Mouse (Mus musculus) skeletal muscle tissue, adult 2 months (tissue): Measurements from ENCODE around the gene Stoml1.

ENCODE experiments used
- DNase-seq: peaks from one replicate; pipeline ENCODE4 v3.0.0-alpha.2; 2012; ENCODE audit warnings: low read depth, low spot score

The Stoml1 gene

GRCm38 (mm10) chr9:58253033-58253804, at the start of gene Stoml1:
Gene Stoml1 (plus strand): TSS chr9:58253164.
- peak; percentile 93 for DNase-seq

DNA sequence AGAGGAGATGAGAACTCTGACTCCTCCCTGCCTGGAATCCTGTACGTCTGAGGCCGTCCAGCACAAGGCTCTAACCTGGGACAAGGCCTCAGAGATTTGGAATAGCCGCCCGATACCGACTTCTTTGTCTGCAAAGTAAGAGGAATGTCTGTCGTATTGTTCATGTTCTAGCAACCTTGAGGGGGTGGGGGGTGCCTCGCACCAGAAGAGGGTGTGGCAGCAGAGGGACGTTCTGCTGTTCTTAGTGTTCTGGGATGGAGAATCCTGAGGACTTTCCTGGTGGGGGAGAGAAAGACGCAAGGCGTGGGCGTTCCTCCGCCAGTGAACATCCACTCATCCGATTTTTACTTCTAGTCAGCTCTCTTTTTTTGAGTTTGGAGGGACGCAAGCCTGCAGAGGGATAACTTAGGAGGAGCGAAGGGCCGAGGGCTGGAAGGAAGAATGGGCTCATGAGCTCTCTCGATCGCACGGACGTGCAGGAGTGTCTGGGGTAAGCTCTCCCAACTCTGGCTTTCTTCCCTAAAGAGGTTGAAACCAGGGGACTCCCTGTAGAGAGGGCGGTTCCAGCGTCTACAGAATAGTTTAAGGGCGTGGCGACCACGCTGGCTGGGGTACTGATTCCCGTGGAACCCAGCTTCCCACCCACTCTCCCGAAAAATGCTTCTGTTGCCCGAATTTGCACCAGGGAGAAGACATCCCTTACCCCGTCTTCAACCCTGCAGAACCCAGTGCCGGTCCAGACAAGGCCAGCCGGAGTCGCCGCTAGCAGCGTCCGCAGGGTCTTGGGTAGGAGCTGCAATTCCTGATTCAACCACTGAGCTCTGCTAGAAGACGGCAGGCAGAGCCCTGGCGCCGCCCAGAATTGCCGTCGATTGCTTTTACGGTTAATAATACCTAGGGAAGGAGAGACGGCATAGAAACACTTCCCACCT, 49.2 kb upstream of the Stoml1 start, which contains the start of the genes Islr and Islr2:
Gene Islr, minus strand, starts transcription at position 791 of the 932 bp plus-strand sequence.
Gene Islr2, minus strand, starts transcription at position 804 of the 932 bp plus-strand sequence.
- no peak for DNase-seq

DNA sequence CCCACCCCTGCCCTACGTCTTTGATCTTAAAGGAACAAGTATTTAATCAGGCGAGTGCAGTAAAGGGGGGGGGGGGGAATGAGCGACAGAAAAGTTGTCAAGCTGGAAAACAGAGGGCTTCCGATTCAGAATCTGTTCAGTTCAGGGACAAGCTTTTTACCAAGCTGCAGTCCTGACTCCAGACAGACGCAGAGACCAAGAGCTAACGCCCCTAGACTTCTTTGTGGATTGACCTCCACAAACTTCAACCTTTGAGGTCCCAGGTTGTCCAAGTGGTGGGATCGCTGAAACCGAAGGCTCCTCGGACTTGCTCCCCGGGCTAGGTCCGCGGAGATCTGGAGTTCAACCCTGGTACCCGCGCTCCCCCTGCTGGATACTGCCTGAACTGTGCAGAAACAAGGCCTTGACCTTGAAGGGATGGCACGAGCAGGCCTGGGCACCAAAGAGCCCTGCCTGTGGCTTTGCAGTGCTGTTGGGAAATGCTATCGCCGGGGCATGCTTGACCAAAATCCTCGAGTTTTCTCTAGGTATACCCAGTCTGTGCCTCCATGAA, 48.4 kb upstream of the Stoml1 start:
- peak; percentile 82 for DNase-seq

DNA sequence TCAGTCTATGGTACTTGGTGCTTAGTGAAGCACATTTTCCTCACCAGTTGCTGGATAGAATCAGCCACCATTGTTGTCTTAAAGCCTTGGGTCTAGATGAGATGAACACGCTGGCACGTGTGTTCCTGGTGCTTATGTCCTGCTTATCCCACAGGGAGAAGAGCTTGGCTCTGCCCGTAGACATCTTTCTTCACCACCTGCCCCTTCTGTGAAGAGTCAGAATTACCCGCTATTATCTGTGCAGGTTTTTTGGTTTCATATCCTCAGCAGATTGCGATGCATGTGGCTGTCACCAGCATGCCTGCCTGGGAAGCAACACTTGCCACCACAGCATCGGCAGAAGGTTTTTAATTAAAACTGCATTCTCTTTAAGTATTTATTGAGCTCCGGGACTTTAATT, 47.0 kb upstream of the Stoml1 start:
- DNase-seq: no peak

- DNase-seq: no peak
These were observed 43.3 kb upstream of the Stoml1 start for GRCm38 (mm10) chr9:58209462-58210303.

DNA sequence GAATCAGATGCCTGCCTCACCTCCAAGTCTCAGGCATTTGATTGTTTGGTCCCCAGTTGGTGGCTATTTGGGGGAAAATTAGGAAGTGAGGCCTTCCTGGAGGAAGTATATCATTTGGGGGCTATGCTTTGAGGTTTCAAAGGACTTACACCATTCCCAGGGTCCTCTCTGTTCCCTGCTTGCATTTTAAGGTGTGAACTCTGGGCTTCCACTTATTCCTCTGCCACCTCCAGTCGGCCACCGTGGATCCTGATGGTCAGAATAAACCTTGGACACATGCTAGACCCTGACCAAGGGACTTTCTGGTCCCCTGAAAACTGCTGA, 42.7 kb upstream of the Stoml1 start:
- no peak for DNase-seq

DNA sequence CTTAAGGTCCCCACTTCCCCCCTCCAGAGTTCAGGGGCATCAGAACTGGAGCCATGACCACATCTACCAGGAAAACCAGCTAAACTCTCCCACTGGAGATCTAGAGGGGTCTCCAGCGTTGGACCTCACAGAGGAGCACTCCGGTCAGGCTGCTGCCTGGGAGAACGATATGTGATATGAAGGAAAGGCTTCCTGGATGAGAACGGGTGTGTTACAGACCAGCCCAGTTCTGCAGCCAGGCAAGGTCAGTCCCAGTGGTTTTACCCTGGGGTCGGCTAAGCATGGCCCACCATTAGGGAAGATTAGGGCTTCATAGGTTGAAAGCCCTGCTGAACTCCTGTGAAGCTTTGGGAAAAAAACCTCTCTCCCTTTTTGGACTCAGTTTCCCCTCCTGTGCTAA, 39.6 kb upstream of the Stoml1 start:
- no peak for DNase-seq

DNA sequence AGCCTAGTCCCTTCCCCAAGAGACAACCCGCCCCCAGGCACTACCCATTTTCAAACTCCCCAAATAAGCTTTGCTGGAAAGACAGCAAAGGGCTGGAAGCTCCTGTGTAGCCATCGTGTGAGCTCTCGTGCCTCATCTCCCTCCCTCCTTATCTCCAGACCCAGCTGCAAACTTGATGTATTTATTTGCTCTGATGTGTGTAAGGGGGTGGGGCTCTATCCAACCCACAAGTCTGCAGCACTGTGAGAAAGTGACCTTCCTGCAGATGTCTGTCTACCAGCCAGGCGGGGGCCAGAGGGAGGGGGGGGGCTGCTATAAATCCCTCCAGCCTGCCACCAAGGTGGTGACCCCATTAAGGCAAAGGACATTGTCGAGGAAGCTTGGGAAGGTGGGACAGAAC, 39.1 kb upstream of the Stoml1 start:
- DNase-seq: no peak

DNA sequence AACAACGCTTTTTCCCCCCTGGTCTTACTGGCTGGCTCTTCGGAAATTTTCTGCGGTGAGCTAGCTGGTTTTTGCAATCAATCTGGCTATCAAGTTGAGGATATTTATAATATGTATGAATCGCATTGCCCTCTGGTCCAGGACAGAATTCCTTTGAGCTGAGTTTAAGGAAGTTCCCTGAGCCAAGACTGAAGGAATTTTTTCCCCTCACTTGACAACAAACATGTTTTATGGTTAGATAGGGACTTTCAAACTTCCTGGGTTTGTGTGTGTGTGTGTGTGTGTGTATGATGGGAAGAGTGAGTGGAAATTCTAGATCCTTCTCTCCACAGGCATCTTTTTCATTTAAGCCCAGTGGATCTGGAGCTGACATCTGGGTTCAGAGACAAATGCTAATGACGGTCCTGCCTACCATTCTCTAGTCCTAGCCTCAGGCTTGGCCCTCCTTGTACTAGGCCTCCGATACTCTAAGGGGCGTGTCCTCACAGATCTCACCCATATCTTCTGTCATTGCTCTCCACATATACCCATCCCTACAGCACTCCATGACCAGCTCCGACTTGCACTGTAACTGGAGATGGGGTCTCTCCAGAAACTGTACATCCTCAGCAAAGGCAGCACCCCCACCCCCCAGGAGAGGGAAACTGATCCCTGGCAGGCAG, 38.3 kb upstream of the Stoml1 start:
- DNase-seq: no peak

GRCm38 (mm10) chr9:58216402-58216801, 36.6 kb upstream of the Stoml1 start:
- no peak for DNase-seq

- DNase-seq: no peak
These were observed 34.4 kb upstream of the Stoml1 start for GRCm38 (mm10) chr9:58218539-58218938.

- DNase-seq: no peak
These were observed 32.6 kb upstream of the Stoml1 start for GRCm38 (mm10) chr9:58220218-58220903.

DNA sequence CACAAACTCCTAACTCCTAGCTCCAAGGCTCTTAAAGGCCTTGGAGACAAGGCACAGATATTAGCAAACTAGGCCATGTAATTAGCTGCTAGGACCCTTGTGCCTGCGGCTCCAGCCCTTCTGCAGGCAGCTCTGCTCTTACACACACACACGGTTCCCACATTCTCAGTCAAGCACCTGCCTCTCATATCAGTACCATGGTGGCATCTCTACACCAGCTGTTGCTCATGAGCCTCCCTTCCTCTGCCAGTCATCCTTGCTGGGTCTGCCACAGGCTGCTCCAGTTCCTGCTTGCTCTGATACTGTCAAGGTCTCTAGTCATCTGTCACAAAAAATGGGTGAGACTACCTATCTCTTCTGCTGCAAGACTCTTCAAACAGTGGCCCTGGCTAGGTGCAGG, 28.6 kb upstream of the Stoml1 start:
- DNase-seq: no peak

GRCm38 (mm10) chr9:58225915-58226913, 26.8 kb upstream of the Stoml1 start:
- no peak for DNase-seq

GRCm38 (mm10) chr9:58228777-58229466, 24.0 kb upstream of the Stoml1 start:
- DNase-seq: no peak

DNA sequence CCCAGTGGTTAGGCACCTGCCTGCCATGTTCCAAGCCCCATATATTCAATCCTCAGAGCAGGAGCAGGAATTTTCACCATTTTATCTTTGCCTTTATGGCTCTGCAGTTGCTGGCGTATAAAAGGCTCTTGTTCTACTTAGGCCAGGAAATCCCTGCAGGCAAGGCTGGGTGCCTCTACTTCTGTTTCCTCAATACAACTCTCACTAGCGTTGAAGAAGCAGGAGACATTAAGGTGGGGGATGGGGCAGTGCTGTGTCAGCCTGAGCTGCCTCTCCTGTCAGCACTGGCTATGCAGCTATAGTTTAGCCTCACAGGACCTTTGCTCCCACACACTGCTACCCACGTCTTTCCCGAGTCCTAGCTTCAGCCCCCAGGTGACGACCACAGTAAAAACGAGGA, 21.2 kb upstream of the Stoml1 start:
- DNase-seq: no peak

DNA sequence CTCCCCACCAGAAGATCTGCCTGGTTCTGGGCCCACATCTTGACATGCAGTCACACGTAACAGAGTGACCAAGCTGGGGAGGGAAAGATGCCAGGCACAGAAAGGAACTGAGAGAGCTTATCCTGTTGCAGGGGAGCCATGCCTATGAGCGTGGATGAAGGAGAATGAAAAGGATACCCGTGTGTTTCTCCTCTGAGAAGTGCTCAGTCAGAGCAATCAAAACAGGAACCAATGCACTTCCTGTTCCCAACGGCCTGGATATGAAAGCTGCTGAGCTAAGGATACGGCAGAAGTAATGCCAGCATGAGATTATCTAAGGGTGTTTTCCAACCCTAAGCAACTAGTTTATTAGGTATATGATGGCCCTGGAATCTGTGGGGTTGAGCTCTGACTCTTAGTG, 20.6 kb upstream of the Stoml1 start:
- peak; percentile 39 for DNase-seq

DNA sequence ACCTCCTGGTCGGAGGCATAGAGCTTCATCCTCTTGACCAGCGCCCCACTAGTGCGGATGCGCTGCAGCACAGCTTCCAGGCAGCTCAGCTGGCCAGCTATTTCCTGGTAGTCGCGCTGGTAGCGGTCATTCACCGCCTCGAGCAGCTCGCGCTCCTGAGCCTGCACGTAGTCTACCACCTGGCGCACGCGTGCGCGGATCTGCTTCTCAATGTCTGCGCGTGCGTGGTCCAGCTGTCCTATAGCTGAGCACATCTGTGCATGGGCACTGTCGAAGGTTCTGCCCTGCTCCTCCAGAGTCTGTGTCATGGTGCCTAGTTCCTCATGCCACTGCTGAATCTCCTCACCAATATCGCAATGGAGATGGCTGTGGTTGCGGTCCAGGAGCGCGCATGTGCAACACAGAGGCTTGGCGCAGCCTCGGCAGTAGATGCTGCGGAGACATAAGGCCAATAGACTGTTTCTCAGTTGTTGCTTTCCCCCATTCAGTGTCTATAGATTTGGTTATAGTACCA, 18.4 kb upstream of the Stoml1 start:
- DNase-seq: no peak
